ENCODE assay signal across 19 mouse cellular contexts in genomic region chr3:101507766-101508165, GRCm38 (mm10).
DNase-seq lines count a peak whose midpoint lies in the region; ATAC-seq lines count a peak whose summit lies in the region.
"Had no signal": no experiment of that assay in that cellular context is flagged by ENCODE, and none has a peak within 500 bp of the region (broad histone marks: within the 10 kb centered on the region; RNA-seq: fewer than 3 reads in every experiment).

No protein-coding gene starts in this region.

- peaks cover 39% of the 10 kb centered on the region for H3K4me1 ChIP-seq in heart, embryonic 13.5 days
- H3K4me1 ChIP-seq in lung, embryonic 15.5 days: peaks cover 21% of the 10 kb centered on the region
- H3K4me1 ChIP-seq in intestine, embryonic 16.5 days (ENCODE audit: control insufficient read depth, insufficient read depth, low read length): peaks cover 12% of the 10 kb centered on the region

- DNase-seq in heart, adult 8-10 months (ENCODE audit: low spot score): no peak
- no peak for DNase-seq in lung, adult 18-20 months
- peak; percentile 91 for DNase-seq in kidney, adult 9 months
- peak; percentile 58 to 80 for DNase-seq in kidney, postnatal 25 days
- no peak for DNase-seq in embryo, embryonic 11 days
- DNase-seq: gastrocnemius, postnatal 36 days; left cerebral cortex, postnatal 4 days; liver, embryonic 13.5 days; right cerebral cortex, postnatal 14 days; thymus, postnatal 4 days had no signal

- H3K9me3 ChIP-seq in heart, embryonic 13.5 days: no peaks in the 10 kb centered on the region
- no peaks in the 10 kb centered on the region for H3K9me3 ChIP-seq in lung, embryonic 15.5 days
- H3K9me3 ChIP-seq in intestine, embryonic 16.5 days (ENCODE audit: control insufficient read depth, low read length): no peaks in the 10 kb centered on the region
- H3K9me3 ChIP-seq: hindbrain, embryonic 15.5 days; liver, embryonic 13.5 days had no signal

- H3K4me2 ChIP-seq in heart, embryonic 13.5 days: peak overlapping the region; percentile 58
- H3K4me2 ChIP-seq in lung, embryonic 15.5 days: peak overlapping the region; percentile 35; the same call in 1 of the 2 replicates
- no peak overlapping the region for H3K4me2 ChIP-seq in intestine, embryonic 16.5 days (ENCODE audit: low read depth, low read length)
- H3K4me2 ChIP-seq: hindbrain, embryonic 15.5 days; liver, embryonic 13.5 days; midbrain, embryonic 13.5 days had no signal

- no peaks in the 10 kb centered on the region for H3K27me3 ChIP-seq in heart, embryonic 13.5 days (replicated peaks)
- no peaks in the 10 kb centered on the region for H3K27me3 ChIP-seq in lung, embryonic 15.5 days
- no peaks in the 10 kb centered on the region for H3K27me3 ChIP-seq in intestine, embryonic 16.5 days (replicated peaks; ENCODE audit: control insufficient read depth, insufficient read depth, low read length)
- H3K27me3 ChIP-seq: hindbrain, embryonic 15.5 days; midbrain, embryonic 13.5 days; Patski had no signal

- H3K27ac ChIP-seq in heart, embryonic 13.5 days (replicated peaks): peak overlapping the region; percentile 94
- H3K27ac ChIP-seq in lung, embryonic 15.5 days: peak overlapping the region; percentile 41
- H3K27ac ChIP-seq in intestine, embryonic 16.5 days (ENCODE audit: low read length): no peak overlapping the region
- H3K27ac ChIP-seq: hindbrain, embryonic 15.5 days; liver, embryonic 13.5 days; midbrain, embryonic 13.5 days had no signal

- peak overlapping the region; percentile 75 for H3K9ac ChIP-seq in heart, embryonic 13.5 days
- no peak overlapping the region for H3K9ac ChIP-seq in lung, embryonic 15.5 days
- H3K9ac ChIP-seq in intestine, embryonic 16.5 days (ENCODE audit: low read depth, low read length): no peak overlapping the region
- H3K9ac ChIP-seq: hindbrain, embryonic 15.5 days; liver, embryonic 13.5 days; midbrain, embryonic 13.5 days had no signal

- ATAC-seq in heart, embryonic 13.5 days (ENCODE audit: extremely low read depth, insufficient number of reproducible peaks, low FRiP score, low TSS enrichment): no peak
- no peak for ATAC-seq in lung, embryonic 15.5 days (ENCODE audit: borderline replicate concordance, extremely low read depth, low FRiP score, low TSS enrichment)
- ATAC-seq in intestine, embryonic 16.5 days: no peak
- ATAC-seq: activated CD4-positive, CD25-positive, alpha-beta regulatory T cell, adult 4 months; forebrain, embryonic 14.5 days; midbrain, embryonic 13.5 days; Patski had no signal

- 31% methylated on average over 3 of the region's 3 CpGs for WGBS in heart, embryonic 13.5 days
- 37% methylated on average over 3 of the region's 3 CpGs for WGBS in lung, embryonic 15.5 days
- WGBS in intestine, embryonic 16.5 days: 72% methylated on average over 3 of the region's 3 CpGs

- H3K4me3 ChIP-seq in heart, embryonic 13.5 days: no peak overlapping the region
- no peak overlapping the region for H3K4me3 ChIP-seq in lung, embryonic 15.5 days
- no peak overlapping the region for H3K4me3 ChIP-seq in intestine, embryonic 16.5 days (ENCODE audit: low read length)
- H3K4me3 ChIP-seq: erythroblast, embryonic 14.5 days; hindbrain, embryonic 15.5 days; liver, embryonic 13.5 days; midbrain, embryonic 13.5 days had no signal

- H3K36me3 ChIP-seq in heart, embryonic 13.5 days: no peaks in the 10 kb centered on the region
- no peaks in the 10 kb centered on the region for H3K36me3 ChIP-seq in lung, embryonic 15.5 days
- no peaks in the 10 kb centered on the region for H3K36me3 ChIP-seq in intestine, embryonic 16.5 days (ENCODE audit: control insufficient read depth, insufficient read depth, low read length)
- H3K36me3 ChIP-seq: hindbrain, embryonic 15.5 days; liver, embryonic 13.5 days; midbrain, embryonic 13.5 days had no signal

Comparison
In these comparisons a context has a peak if more than half of its experiments do, and no peak if none do; other contexts are left out.
1. DNase-seq: peak in kidney, adult 9 months (single experiment) and kidney, postnatal 25 days (2 of 2); none in heart, adult 8-10 months (single experiment), lung, adult 18-20 months (0 of 2) and embryo, embryonic 11 days (single experiment).